In the genomic region with DNA sequence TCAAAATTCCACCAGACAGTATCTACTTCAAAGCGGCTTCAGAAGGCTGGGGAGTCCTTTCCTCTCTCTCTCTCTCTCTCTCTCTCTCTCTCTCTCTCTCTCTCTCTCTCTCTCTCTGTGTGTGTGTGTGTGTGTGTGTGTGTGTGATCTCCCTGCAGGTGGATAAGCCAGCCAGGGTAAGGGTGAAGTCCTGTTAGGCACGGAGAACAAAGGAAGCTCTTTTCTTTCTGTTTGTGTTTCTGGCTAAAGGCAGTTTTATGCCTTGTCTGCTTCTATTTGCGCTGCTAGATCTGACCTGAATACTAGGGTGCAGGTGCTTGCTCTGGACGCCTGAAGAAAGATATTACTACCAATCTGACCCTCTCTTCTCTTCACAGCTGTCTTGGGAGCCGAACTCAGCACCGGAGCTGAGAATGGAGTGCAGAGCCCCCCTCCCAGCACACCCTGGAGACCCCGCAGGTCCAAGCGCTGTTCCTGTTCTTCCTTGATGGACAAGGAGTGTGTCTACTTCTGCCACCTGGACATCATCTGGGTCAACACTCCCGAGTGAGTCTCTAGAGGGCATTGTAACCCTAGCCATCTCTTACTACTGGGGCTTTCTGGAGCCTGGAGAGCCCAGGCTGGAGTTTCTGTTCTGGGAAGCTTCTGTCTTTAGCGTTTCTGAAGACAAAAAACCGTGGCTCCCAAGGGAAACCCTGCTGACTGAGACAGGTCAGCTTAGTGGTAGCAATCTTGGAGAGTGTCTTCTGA, we compare ENCODE assay signal across 9 mouse cellular contexts. TPM values are rescaled to one million over a fixed set of nuclear protein-coding genes. Genes with fewer than 3 reads are reported as not detected.
DNase-seq lines count a peak whose midpoint lies in the region; ATAC-seq and TF ChIP-seq lines count a peak whose summit lies in the region.
"Had no signal": no experiment of that assay in that cellular context is flagged by ENCODE, and none has a peak within 500 bp of the region (broad histone marks: within the 10 kb centered on the region; RNA-seq: fewer than 3 reads in every experiment).

No protein-coding gene starts in this region.

- H3K79me2 ChIP-seq in CH12.LX (replicated peaks; ENCODE audit: control insufficient read depth, extremely low read depth, insufficient read depth, poor library complexity, severe bottlenecking), result no peaks in the 10 kb centered on the region

- no peaks in the 10 kb centered on the region for H3K9me3 ChIP-seq in CH12.LX (replicated peaks; ENCODE audit: low read length)
- H3K9me3 ChIP-seq in heart, postnatal 0 days (replicated peaks; ENCODE audit: control insufficient read depth, low read length), result no peaks in the 10 kb centered on the region
- no peaks in the 10 kb centered on the region for H3K9me3 ChIP-seq in stomach, embryonic 16.5 days (replicated peaks; ENCODE audit: control insufficient read depth, low read length)
- H3K9me3 ChIP-seq: midbrain, embryonic 12.5 days had no signal

- no peak overlapping the region for H3K4me2 ChIP-seq in CH12.LX (ENCODE audit: insufficient read depth, low read depth, poor library complexity, severe bottlenecking)
- peak overlapping the region; percentile 71 for H3K4me2 ChIP-seq in heart, postnatal 0 days (ENCODE audit: low read depth, low read length)
- peak overlapping the region; percentile 82 for H3K4me2 ChIP-seq in stomach, embryonic 16.5 days (ENCODE audit: low read depth, low read length)

- peak; percentile 22 for DNase-seq in adrenal gland, postnatal 10 days
- no peak for DNase-seq in adrenal gland, adult 8-10 months
- no peak for DNase-seq in CH12.LX (ENCODE audit: extremely low read depth)
- peak; percentile 48 for DNase-seq in heart, postnatal 0 days (ENCODE audit: low spot score)
- DNase-seq in kidney, postnatal 4 days, result peak; percentile 34 to 51
- DNase-seq in spleen, adult 18-20 months, result no peak
- no peak for DNase-seq in spleen, adult 12 weeks (ENCODE audit: low spot score)

- ATAC-seq in heart, postnatal 0 days (ENCODE audit: insufficient read depth, low read depth), result no peak
- peak; percentile 65; the same call in 1 of the 2 replicates for ATAC-seq in stomach, embryonic 16.5 days (ENCODE audit: insufficient read depth, low FRiP score)

- H3K4me1 ChIP-seq in CH12.LX (ENCODE audit: control insufficient read depth in 1 of 2, insufficient read depth in 2 of 2), result peaks cover 0 to 24% of the 10 kb centered on the region in 2 experiments; a peak in 2 of 4 replicates
- H3K4me1 ChIP-seq in heart, postnatal 0 days (ENCODE audit: control insufficient read depth, insufficient read depth), result peaks cover 17% of the 10 kb centered on the region
- peaks cover 6% of the 10 kb centered on the region for H3K4me1 ChIP-seq in stomach, embryonic 16.5 days (ENCODE audit: control insufficient read depth, insufficient read depth, low read length)

- in situ Hi-C loops in CH12.LX (cut with MboI; ENCODE audit: low pct_ligation_motif_present, low pct_unique_long_range_greater_than_20kb, low sequenced_read_pairs), result loop anchor here (5.0 to 10.0 kb wide), 4 partner anchors 99 to 659 kb away; no protein-coding TSS in a partner anchor

- peak; percentile 68 for TF ChIP-seq RAD21 in CH12.LX (IDR thresholded peaks at IDR 0.05; ENCODE audit: low read depth, low read length)

- no peak overlapping the region for H3K9ac ChIP-seq in CH12.LX (ENCODE audit: insufficient read depth, low read depth)
- peak overlapping the region; percentile 64 for H3K9ac ChIP-seq in heart, postnatal 0 days (replicated peaks; ENCODE audit: low read depth, low read length)
- peak overlapping the region; percentile 57; the same call in 1 of the 2 replicates for H3K9ac ChIP-seq in stomach, embryonic 16.5 days (ENCODE audit: low read length)
- H3K9ac ChIP-seq: midbrain, embryonic 12.5 days had no signal

- H3K36me3 ChIP-seq in CH12.LX (replicated peaks in 1 of 2; ENCODE audit: control insufficient read depth in 1 of 2, insufficient read depth in 1 of 2, low read length in 1 of 2), result no peaks in the 10 kb centered on the region
- peaks cover 32% of the 10 kb centered on the region for H3K36me3 ChIP-seq in heart, postnatal 0 days (replicated peaks; ENCODE audit: control insufficient read depth, insufficient read depth, low read length)
- H3K36me3 ChIP-seq in stomach, embryonic 16.5 days (ENCODE audit: control insufficient read depth, insufficient read depth, low read length), result no peaks in the 10 kb centered on the region
- H3K36me3 ChIP-seq: midbrain, embryonic 12.5 days had no signal

- no peak overlapping the region for H3K4me3 ChIP-seq in CH12.LX (replicated peaks in 1 of 3; ENCODE audit: low read depth in 2 of 3, low read length in 2 of 3, poor library complexity in 1 of 3)
- H3K4me3 ChIP-seq in heart, postnatal 0 days (ENCODE audit: low read depth, low read length), result peak overlapping the region; percentile 64
- peak overlapping the region; percentile 53 for H3K4me3 ChIP-seq in stomach, embryonic 16.5 days (replicated peaks; ENCODE audit: low read length)

- H3K27me3 ChIP-seq in CH12.LX (replicated peaks), result peaks cover 38% of the 10 kb centered on the region
- no peaks in the 10 kb centered on the region for H3K27me3 ChIP-seq in heart, postnatal 0 days (ENCODE audit: control insufficient read depth, insufficient read depth, low read length)
- H3K27me3 ChIP-seq in stomach, embryonic 16.5 days (ENCODE audit: control insufficient read depth, insufficient read depth, low read length), result no peaks in the 10 kb centered on the region

- no peak for TF ChIP-seq EP300 in CH12.LX (IDR thresholded peaks at IDR 0.05; ENCODE audit: low read length)
- TF ChIP-seq EP300 in heart, postnatal 0 days (IDR thresholded peaks at IDR 0.05; ENCODE audit: low read depth), result no peak

- dilution Hi-C loops in CH12.LX (cut with MboI; ENCODE audit: extremely low pct_ligation_motif_present, extremely low pct_unique_long_range_greater_than_20kb, low sequenced_read_pairs), result no loop called here

- peak in 1 of 2 experiments; percentile 60; a peak in 2 of 4 replicates for TF ChIP-seq CTCF in CH12.LX (conservative IDR thresholded peaks at IDR 0.05 in 1 of 2, IDR thresholded peaks at IDR 0.05 in 1 of 2; ENCODE audit: low read depth in 2 of 2, low read length in 2 of 2)
- TF ChIP-seq CTCF in heart, postnatal 0 days (IDR thresholded peaks at IDR 0.05; ENCODE audit: low read depth), result peak; percentile 44

- no peak overlapping the region for H3K27ac ChIP-seq in CH12.LX (ENCODE audit: insufficient read depth, low read depth)
- H3K27ac ChIP-seq in heart, postnatal 0 days (ENCODE audit: low read depth), result 0 out of 2 replicates have a peak overlapping the region, but pooled peaks have one; percentile 4
- H3K27ac ChIP-seq in stomach, embryonic 16.5 days (ENCODE audit: low read length), result peak overlapping the region; percentile 74
- H3K27ac ChIP-seq: midbrain, embryonic 12.5 days had no signal

- WGBS in heart, postnatal 0 days, result 28% methylated on average over 11 of the region's 11 CpGs
- WGBS in stomach, embryonic 16.5 days, result 28% methylated on average over 11 of the region's 11 CpGs

- TF ChIP-seq POLR2A in CH12.LX (IDR thresholded peaks at IDR 0.05; ENCODE audit: low read depth, low read length), result no peak

TF ChIP-seq in CH12.LX, 34 proteins besides CTCF, POLR2A, EP300 and RAD21:
- TF ChIP-seq CHD2 (IDR thresholded peaks at IDR 0.05; ENCODE audit: low read length) (no peak), SMC3 (IDR thresholded peaks at IDR 0.05; ENCODE audit: low read depth, low read length) (peak; percentile 42)

RNA-seq across cellular contexts. Expression of a gene that starts 2.1 kb away (rescaled TPM):
- 1 to 10 TPM; 1.4 to 2.0 TPM for total RNA-seq in adrenal gland, postnatal 10 days (2021)
- total RNA-seq in adrenal gland, adult 8-10 months (2022), result 1 to 10 TPM in 1 of 4 experiments, under 1 TPM in 3; 0.42 to 1.3 (median 0.81) TPM
- total RNA-seq in CH12.LX (2012; rRNA removed), result not detected in 2 replicates
- total RNA-seq in CH12.LX (2014; rRNA removed), result 0.18 TPM in 1 of 2 replicates, not detected in the other
- polyA plus RNA-seq in CH12.LX (2012; ENCODE audit: insufficient read length, low read depth), result not detected in 2 replicates
- total RNA-seq in heart, postnatal 0 days (2014; rRNA removed; ENCODE audit: low replicate concordance), result 7.4 and 11.0 TPM in 2 replicates
- polyA plus RNA-seq in heart, postnatal 0 days (2015; fragmentation: Nextera tagmentation; extraction: Ambion mirVana), result 7.2 and 7.8 TPM in 2 replicates
- polyA plus RNA-seq in stomach, embryonic 16.5 days (2015; fragmentation: Nextera tagmentation; extraction: Ambion mirVana), result 4.6 and 6.6 TPM in 2 replicates

Comparison
In these comparisons a context has a peak if more than half of its experiments do, and no peak if none do; other contexts are left out.
1. DNase-seq: peak in adrenal gland, postnatal 10 days (single experiment), heart, postnatal 0 days (single experiment) and kidney, postnatal 4 days (2 of 2); none in adrenal gland, adult 8-10 months (single experiment), CH12.LX (single experiment), spleen, adult 18-20 months (0 of 2) and spleen, adult 12 weeks (single experiment).
2. H3K4me3 ChIP-seq: peak in heart, postnatal 0 days (single experiment) and stomach, embryonic 16.5 days (single experiment); none in CH12.LX (0 of 3).